Mouse (Mus musculus): ENCODE results near the gene Gm20479.

DNA sequence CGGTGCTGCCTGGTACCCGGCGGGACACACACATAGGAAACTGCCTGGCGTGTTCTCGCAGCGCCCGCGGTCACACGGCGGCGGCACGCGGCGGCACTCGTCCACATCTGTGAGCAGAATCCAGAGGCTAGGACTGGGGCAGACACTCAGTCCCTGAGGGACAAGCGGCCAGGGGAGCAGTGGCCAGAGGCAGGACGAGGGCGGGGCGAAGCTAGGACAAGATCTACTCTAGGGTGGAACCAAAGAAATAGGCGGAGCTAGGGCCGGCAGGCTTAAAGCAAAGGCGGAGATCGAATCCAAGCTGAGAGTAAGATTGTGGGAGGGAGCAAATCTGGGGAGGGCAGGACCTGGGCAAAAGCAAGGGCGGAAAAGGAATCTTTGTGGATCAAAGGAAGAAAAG lies 31.5 kb downstream of the Gm20479 start:
- TF ChIP-seq CTCF (IDR thresholded peaks at IDR 0.05; ENCODE audit: control insufficient read depth, insufficient read depth, insufficient read length) (no peak), MYOD1 (IDR thresholded peaks at IDR 0.05; ENCODE audit: control insufficient read depth, insufficient read length, low read depth) (no peak)

All from C2C12 (cell line).